Mouse (Mus musculus): ENCODE results near the gene Cpsf6. TPM values are rescaled to one million over a fixed set of nuclear protein-coding genes. Genes with fewer than 3 reads are reported as not detected.

The Cpsf6 gene
- polyA plus RNA-seq (2011; ENCODE audit: insufficient read length, low read depth, missing spikeins): 77.2 and 99.0 TPM in 2 replicates

DNA sequence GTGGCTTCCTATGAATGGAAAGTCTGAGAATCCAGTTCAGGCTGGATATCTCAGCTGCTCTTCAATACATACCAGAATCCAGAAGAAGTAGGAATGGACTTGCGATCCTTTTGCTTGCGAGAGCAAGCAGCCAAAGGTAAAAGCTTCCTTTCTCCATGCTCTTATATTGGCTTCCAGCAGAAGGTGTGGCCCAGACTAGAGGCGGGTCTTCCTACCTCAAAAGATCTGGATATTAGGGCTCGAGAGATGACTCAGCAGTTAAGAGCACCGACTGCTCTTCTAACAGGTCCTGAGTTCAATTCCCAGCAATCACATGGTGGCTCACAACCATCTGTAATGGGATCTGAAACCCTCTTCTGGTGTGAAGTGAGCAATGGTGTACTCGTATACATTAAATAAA lies at the start of gene Cpsf6:
Cpsf6 (minus strand) TSS at position 108 of the 400 bp plus-strand sequence.
- H3K4me3 ChIP-seq (ENCODE audit: insufficient read depth, low read length): no peak within 1 kb of the TSS
- TF ChIP-seq POLR2A (IDR thresholded peaks at IDR 0.05; ENCODE audit: low read depth, low read length): no peak
- no peak for TF ChIP-seq CTCF (IDR thresholded peaks at IDR 0.05; ENCODE audit: borderline replicate concordance, insufficient read depth, low read length)
- H3K27ac ChIP-seq (ENCODE audit: insufficient read depth, low read length): no peak within 1 kb of the TSS
- peaks cover 2% of the 10 kb centered on the region; the same call in 1 of the 2 replicates for H3K4me1 ChIP-seq (ENCODE audit: control insufficient read depth, insufficient read depth, low read length)

DNA sequence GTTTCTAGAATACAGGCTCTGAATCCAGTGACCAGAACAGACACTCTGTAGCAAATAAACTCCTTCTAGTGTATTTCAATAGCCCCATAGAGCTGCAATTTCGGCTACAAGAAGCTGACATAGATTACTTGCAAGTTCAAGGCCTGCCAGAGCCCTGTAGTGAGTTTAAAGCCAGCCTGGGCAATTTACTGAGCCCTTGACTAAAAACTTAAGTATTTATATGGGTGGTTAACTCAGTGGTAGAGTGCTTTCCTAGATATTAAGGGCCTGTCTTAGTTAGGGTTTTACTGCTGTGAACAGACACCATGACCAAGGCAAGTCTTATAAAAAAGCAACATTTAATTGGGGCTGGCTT lies 46.8 kb upstream of the Cpsf6 start:
- no peak for TF ChIP-seq POLR2A (IDR thresholded peaks at IDR 0.05; ENCODE audit: low read depth, low read length)
- no peak for TF ChIP-seq CTCF (IDR thresholded peaks at IDR 0.05; ENCODE audit: borderline replicate concordance, insufficient read depth, low read length)
- H3K4me3 ChIP-seq (ENCODE audit: insufficient read depth, low read length): no peak overlapping the region
- no peak overlapping the region for H3K27ac ChIP-seq (ENCODE audit: insufficient read depth, low read length)
- H3K4me1 ChIP-seq (ENCODE audit: control insufficient read depth, insufficient read depth, low read length): no peaks in the 10 kb centered on the region

DNA sequence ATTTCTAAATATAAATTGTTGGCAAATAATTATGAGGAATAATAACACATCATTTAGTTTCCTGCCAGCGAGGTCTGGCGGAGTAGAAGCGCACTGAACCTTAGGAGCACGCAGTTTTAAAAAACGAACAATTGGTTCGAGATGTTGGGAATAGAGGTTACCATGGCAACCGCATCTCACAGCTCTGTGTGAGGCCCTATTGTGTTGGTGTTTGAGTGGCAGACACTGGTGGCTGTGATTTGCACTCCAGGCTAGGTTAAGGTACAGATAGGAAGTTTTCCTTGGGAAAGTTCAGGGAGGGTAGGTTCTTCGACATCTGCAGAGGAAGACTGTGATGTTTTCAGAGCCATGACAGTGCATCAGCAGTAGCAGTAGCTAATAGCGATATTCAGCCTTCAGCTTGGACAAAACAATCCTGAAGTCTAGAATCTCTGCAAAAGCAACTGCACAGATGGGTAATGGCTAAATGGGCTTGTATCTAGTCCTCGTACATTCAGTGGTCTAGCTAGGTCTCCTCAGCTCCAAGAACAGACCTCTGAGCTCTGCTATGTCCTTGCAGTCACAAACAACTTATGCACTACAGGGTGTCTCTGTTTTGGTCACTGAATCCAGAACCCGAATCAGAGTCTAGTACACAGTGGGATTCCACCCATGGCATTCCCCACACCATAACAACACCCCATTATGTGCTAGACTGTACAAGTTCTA lies 46.2 kb upstream of the Cpsf6 start:
- no peak for TF ChIP-seq CTCF (IDR thresholded peaks at IDR 0.05; ENCODE audit: borderline replicate concordance, insufficient read depth, low read length)
- TF ChIP-seq POLR2A (IDR thresholded peaks at IDR 0.05; ENCODE audit: low read depth, low read length): no peak
- H3K4me3 ChIP-seq (ENCODE audit: insufficient read depth, low read length): no peak overlapping the region
- no peaks in the 10 kb centered on the region for H3K4me1 ChIP-seq (ENCODE audit: control insufficient read depth, insufficient read depth, low read length)
- H3K27ac ChIP-seq (ENCODE audit: insufficient read depth, low read length): no peak overlapping the region

DNA sequence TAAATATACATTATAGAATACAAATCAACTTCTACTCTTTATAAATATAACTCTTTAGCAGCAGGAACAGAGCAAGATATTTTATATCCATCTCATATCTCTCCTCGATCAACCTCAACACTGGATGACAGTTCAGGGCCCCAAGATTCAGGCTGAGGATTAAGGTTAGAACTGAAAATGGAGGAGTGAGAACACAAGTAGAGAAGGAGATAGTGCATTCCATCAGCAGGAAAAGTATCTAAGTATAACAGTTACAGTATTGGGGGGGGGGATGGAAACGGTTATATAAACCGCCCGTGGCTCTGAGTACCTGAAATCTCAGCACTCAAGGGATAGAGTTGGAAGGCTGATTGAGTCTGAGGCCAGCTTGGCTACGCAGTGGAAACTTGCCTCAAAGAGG lies 45.2 kb upstream of the Cpsf6 start:
- H3K4me3 ChIP-seq (ENCODE audit: insufficient read depth, low read length): no peak overlapping the region
- no peaks in the 10 kb centered on the region for H3K4me1 ChIP-seq (ENCODE audit: control insufficient read depth, insufficient read depth, low read length)
- TF ChIP-seq POLR2A (IDR thresholded peaks at IDR 0.05; ENCODE audit: low read depth, low read length) (no peak), CTCF (IDR thresholded peaks at IDR 0.05; ENCODE audit: borderline replicate concordance, insufficient read depth, low read length) (no peak)
- no peak overlapping the region for H3K27ac ChIP-seq (ENCODE audit: insufficient read depth, low read length)

DNA sequence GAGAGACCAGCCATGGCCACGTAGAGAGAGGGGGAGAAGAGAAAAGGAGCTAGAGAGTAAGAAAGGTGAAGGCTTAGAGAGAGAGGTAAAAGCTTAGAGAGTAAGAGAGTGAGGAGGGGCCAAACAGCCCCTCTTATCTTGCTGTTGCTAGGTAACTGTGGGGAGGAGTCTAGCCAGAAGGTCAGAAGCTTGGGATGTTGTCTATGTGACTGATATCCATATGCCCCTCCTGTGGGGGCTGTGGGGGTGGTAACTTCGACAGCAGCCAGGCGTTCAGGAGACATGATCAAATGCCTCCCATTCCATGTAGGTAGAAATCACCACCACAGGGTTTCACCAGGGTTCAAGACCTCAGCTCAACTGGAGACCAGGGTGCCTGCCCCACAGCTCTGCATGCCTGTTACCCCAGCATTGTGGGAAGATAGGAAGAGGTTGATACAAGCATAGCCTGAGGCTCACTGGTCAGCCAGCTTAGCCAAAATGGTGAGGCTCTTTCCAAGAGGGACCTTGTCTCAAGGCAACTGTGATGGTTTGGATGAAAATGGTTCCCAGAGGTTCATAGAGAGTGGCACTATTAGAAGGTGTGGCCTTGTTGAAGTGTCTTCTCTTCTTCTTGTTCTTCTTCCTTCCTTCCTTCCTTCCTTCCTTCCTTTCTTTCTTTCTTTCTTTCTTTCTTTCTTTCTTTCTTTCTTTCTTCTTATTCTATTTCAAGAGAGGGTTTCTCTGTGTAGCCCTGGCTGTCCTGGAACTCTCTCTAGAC lies 44.5 kb upstream of the Cpsf6 start:
- H3K4me1 ChIP-seq (ENCODE audit: control insufficient read depth, insufficient read depth, low read length): no peaks in the 10 kb centered on the region
- no peak overlapping the region for H3K4me3 ChIP-seq (ENCODE audit: insufficient read depth, low read length)
- H3K27ac ChIP-seq (ENCODE audit: insufficient read depth, low read length): no peak overlapping the region
- no peak for TF ChIP-seq POLR2A (IDR thresholded peaks at IDR 0.05; ENCODE audit: low read depth, low read length)
- TF ChIP-seq CTCF (IDR thresholded peaks at IDR 0.05; ENCODE audit: borderline replicate concordance, insufficient read depth, low read length): no peak

DNA sequence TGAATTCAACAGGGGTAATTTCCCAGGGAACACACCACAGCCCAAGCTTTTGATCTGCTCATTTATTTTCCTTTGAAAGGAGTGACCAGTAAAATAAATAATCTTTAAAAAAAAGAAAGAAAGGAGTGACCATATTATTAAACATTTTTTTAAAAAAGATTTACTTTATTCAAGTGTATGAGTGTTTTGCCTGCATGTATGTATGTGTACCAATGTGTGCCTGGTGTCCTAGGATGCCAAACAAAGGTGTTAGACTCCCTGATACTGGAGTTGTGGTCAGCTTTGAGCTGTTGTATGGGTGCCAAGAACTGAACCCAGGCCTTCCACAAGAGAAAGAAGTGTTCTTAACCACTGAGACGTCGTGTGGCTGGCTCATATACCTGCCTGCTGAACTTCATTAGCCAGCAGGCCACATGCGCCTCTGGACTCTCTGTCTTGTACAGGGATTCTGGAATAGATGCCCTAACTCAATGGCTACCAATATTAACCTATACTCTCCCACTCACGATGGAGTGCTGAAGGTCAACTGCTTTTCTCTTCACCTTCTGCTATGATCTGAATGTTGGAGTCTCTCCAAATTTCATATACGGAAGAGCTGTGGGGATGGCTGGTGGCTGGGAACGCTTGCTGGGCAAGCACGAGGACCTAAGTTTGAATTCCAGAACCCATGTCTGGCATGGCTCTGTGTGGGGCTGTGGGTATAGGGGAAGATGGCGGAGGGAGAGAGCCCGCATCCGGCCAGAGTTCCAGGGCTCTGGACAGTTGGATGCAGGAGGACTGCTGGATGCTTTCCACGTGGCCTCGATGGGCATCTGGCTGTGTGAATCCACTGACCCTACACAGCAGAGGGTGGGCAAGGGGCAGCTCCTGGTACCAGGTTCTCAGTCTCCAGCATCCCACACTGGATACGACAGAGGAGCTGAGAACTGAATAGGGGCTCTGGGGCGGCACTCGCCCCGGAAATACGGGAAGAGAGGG lies 43.5 kb upstream of the Cpsf6 start:
- no peak for TF ChIP-seq POLR2A (IDR thresholded peaks at IDR 0.05; ENCODE audit: low read depth, low read length)
- no peak for TF ChIP-seq CTCF (IDR thresholded peaks at IDR 0.05; ENCODE audit: borderline replicate concordance, insufficient read depth, low read length)
- no peak overlapping the region for H3K4me3 ChIP-seq (ENCODE audit: insufficient read depth, low read length)

DNA sequence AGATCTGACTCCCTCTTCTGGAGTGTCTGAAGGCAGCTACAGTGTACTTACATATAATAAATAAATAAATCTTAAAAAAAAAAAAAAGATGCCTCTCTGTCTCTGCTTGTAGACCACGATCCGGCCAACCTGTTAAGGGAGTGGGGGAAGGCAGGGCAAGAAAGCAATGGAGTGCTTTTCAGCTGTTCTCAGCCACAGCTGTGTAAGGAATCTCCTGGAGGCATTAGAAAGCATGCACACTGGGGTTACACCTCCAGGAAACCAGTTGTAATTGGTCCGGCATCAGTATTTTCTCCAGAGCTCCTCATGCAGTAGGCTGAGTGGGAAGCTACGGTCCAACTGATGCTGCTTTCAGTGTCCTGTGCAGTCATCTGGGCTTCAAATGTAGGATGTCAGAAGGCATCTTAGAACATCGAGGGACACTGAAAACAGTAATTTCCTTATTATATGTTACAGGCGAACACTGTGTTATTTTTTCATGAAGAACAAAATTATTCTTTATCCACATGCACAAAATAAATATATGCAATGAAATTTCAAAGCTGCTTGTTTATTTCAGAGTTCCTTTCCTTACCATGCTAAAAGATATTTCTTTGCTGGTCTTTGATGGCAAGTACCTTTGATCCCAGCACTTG lies 42.5 kb upstream of the Cpsf6 start:
- Histone ChIP-seq H3K4me1 (ENCODE audit: control insufficient read depth, insufficient read depth, low read length) (peaks cover 2% of the 10 kb centered on the region; the same call in 1 of the 2 replicates), H3K4me3 (ENCODE audit: insufficient read depth, low read length) (no peak overlapping the region), H3K27ac (ENCODE audit: insufficient read depth, low read length) (no peak overlapping the region)
- no peak for TF ChIP-seq CTCF (IDR thresholded peaks at IDR 0.05; ENCODE audit: borderline replicate concordance, insufficient read depth, low read length)

More for the DNA sequence above, 43.5 kb upstream of the Cpsf6 start:
- Histone ChIP-seq H3K4me1 (ENCODE audit: control insufficient read depth, insufficient read depth, low read length) (no peaks in the 10 kb centered on the region), H3K27ac (ENCODE audit: insufficient read depth, low read length) (no peak overlapping the region)

DNA sequence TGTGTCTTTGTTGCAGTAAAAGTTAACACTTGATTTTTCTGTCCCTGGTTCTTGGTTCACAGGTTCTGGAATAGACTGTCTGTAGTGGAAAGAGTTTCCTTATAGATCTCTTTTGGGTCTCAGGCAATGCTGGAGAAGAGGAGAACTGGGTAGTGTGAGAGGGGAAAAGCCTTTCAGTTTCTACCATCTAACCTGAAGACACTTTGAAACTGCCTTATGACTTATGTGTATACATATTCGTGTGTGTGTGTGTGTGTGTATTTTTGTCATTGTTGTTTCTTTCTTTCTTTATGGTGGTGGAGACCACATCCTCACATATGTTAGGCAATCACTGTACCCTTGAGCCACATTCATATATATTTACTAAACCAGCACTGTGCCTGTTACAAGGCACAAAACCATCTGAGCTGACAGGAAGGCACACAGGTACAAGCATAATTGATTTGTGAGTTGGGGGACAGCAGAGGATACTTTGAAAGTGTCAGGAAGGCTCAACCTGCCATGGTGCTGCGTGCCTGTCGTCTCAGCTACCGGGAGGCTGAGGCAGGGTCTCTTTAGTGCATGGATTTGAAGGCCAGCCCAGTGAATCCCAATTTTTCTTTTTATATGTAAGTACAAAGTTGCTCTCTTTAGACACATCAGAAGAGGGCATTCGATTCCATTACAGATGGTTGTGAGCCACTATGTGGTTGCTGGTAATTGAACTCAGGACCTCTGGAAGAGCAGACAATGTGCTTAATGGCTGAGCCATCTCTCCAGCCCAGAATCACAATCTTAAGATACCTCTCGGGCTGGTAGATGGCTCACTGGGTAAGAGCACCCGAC lies 41.7 kb upstream of the Cpsf6 start:
- Histone ChIP-seq H3K4me3 (ENCODE audit: insufficient read depth, low read length) (no peak overlapping the region), H3K4me1 (ENCODE audit: control insufficient read depth, insufficient read depth, low read length) (peaks cover 3% of the 10 kb centered on the region; the same call in 1 of the 2 replicates), H3K27ac (ENCODE audit: insufficient read depth, low read length) (no peak overlapping the region)
- TF ChIP-seq CTCF (IDR thresholded peaks at IDR 0.05; ENCODE audit: borderline replicate concordance, insufficient read depth, low read length) (no peak), POLR2A (IDR thresholded peaks at IDR 0.05; ENCODE audit: low read depth, low read length) (no peak)
